Mouse (Mus musculus) spleen, adult 12 weeks (tissue): ENCODE data around the gene Actr1a.

ENCODE experiments used
- DNase-seq: peaks from one replicate; pipeline ENCODE4 v3.0.0; 2022; ENCODE audit warnings: low spot score

Actr1a gene

DNA sequence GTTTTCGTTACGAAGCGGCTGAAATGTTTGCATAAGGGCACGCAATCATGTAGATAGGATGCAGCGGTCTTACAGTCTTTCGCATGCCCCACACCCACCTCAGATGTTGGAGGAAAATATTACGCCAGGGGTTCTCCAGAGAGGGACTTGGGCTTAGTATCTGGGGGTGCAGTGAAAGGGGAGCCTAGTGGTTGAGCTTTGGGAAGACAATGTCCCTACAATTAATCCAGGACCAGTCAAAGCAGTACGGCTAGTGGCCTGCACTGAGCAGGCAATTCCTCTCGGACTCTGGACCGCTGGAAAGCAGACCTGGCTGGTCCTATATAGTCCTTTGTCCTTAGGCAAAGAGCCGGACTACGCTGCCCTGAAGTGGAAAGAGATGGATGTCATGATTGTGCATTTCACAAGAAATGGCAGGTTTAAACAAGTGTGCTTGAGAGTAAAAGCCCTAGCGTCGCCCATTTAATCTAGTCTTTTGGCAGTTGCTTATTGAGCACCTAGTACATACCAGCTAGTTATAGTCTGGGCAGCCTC, 68.0 kb downstream of the Actr1a start:
- DNase-seq: no peak
